Mouse (Mus musculus) brain, embryonic 14.5 days (tissue): ENCODE data around the gene Sun3. TPM values are rescaled to one million over a fixed set of nuclear protein-coding genes. Genes with fewer than 3 reads are reported as not detected.

Experiments used
- DNase-seq: peaks from one replicate; pipeline ENCODE4 v3.0.0-alpha.2; 2011; ENCODE audit warnings: low read depth
- CTCF ChIP-seq: fragments of 200-500 bp; IDR thresholded peaks from 2 replicates; pipeline ENCODE4 v1.5.1; 2012; ENCODE audit warnings: inconsistent platforms, mild to moderate bottlenecking, moderate library complexity, borderline replicate concordance; ENCODE audit not compliant: insufficient read depth, insufficient read length; ENCODE audit errors: extremely low read depth
- POLR2A ChIP-seq: fragments of 200-500 bp; IDR thresholded peaks from 2 replicates; pipeline ENCODE4 v1.6.1; 2012; ENCODE audit warnings: mild to moderate bottlenecking, inconsistent platforms, borderline replicate concordance; ENCODE audit not compliant: poor library complexity, insufficient read depth, insufficient read length, severe bottlenecking; ENCODE audit errors: extremely low read depth
- polyA plus RNA-seq: library from polyadenylated mRNA; depleted of rRNA; stranded (reverse); fragments of >200 nt; gene quantifications from 2 replicates; pipeline ENCODE4 v1.2.3, GENCODE M21; 2012; rRNA removed

Sun3 gene
- polyA plus RNA-seq, result 0.05 TPM in 1 of 2 replicates, not detected in the other

DNA sequence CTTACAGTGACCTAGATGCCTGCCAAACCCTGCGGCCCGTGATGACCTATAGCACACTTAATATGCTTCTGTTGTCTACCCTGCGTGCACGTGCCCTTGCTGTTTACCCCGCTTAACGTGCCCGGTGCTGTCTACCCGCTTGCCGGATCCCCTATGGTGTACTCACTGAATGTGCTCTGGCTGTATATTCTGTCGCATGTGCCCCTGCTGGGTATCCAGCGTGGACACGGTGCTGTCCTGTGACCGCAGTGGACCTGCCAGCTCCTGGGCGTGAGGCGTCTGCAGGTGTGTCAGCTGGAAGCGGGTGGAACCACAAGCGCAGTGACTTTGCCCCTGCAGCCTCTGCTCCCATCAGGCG lies at the start of gene Sun3:
TSS of gene Sun3 (minus strand) at position 289 of the 358 bp plus-strand sequence.
- DNase-seq, result no peak
- TF ChIP-seq CTCF, result no peak
- TF ChIP-seq POLR2A, result no peak

GRCm38 (mm10) chr11:9076444-9076843 lies 27.7 kb upstream of the Sun3 start:
- DNase-seq, result no peak
- TF ChIP-seq POLR2A (no peak), CTCF (no peak)

DNA sequence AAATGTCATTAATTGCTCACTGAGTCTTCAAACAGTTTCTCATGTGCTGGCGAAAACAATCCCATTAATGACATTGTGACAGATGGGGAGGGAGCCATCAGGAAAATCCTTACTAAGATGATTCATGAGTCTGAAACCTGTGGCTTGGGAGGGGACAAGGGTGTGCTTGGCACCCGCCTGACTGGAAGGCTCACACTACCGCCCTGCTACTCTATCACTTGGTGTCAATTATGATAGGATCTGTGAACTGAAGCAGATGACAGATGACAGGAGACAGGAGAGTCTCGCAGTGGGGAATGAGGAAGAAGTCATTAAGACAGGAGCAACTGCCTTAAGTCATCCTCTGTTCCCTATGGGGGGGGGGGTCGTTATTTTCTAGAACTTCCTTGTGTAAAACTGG lies 11.7 kb upstream of the Sun3 start:
- no peak for TF ChIP-seq POLR2A
- TF ChIP-seq CTCF, result no peak
- peak; percentile 22 for DNase-seq

GRCm38 (mm10) chr11:9060029-9060428 lies 11.2 kb upstream of the Sun3 start:
- DNase-seq, result no peak

GRCm38 (mm10) chr11:9057711-9058110 lies 8.9 kb upstream of the Sun3 start:
- TF ChIP-seq CTCF (no peak), POLR2A (no peak)
- no peak for DNase-seq

More at GRCm38 (mm10) chr11:9060029-9060428, 11.2 kb upstream of the Sun3 start:
- TF ChIP-seq POLR2A (no peak), CTCF (no peak)

DNA sequence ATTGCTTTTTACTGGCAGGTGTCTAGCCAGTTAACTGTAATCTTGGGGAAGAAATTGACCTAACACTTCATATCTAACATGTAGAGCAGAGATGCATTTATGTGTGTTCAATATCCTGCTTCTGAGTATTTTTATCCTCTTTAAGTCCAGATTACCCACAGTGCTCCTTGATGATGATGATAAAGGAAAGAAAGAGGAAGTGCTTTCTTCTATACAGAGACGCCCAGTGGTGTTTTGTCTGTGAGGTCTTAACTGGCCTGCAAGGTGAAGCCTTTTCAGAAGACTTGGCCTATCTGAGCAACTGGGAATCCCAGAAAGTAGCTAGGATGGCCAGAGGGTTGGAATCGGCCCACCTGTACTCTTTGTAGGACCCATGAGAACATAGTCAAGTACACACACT lies 8.1 kb upstream of the Sun3 start:
- DNase-seq, result no peak
- no peak for TF ChIP-seq POLR2A
- no peak for TF ChIP-seq CTCF

- no peak for DNase-seq
- TF ChIP-seq CTCF (no peak), POLR2A (no peak)
Measured at GRCm38 (mm10) chr11:9051895-9052294, 3.1 kb upstream of the Sun3 start.

GRCm38 (mm10) chr11:9050241-9050640 lies 1.4 kb upstream of the Sun3 start:
- DNase-seq, result no peak
- TF ChIP-seq POLR2A, result no peak

DNA sequence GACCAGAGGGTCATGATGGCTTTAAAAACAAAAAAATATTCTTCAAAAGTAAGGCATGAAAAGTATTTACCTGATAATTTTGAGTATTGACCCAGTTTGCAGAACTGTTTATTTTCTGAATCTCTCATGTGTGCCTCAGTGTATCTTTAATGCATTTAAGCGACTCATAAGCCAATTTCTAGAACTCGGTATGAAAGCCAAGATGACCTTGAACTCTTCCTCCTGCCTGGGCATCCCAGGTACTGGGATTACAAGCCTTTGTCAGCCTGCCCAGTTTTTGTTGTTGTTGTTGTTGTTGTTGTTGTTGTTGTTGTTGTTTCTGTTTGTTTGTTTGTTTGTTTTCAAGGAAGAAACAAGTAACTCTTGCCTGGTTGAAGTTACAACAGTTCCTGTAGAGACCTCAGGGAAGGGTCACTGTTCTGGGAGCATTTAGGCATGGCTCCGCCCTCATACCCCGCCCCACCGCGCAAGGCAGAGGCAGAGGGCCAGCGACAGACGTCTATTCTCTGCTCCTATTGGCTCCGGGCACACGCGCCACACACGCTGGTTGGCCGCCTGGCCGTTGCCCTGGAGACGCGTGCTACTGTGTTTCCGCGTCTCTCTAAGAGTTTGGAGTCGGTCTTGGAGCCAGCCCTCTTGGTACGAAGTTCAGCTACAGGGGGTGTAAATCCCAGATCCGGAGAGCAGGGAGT lies 634 bp downstream of the Sun3 start, which contains the start of gene Gm11992:
TSS of gene Gm11992 (plus strand) at position 584 of the 692 bp plus-strand sequence.
- peak; percentile 95 for DNase-seq
- no peak for TF ChIP-seq POLR2A
- TF ChIP-seq CTCF, result no peak

DNA sequence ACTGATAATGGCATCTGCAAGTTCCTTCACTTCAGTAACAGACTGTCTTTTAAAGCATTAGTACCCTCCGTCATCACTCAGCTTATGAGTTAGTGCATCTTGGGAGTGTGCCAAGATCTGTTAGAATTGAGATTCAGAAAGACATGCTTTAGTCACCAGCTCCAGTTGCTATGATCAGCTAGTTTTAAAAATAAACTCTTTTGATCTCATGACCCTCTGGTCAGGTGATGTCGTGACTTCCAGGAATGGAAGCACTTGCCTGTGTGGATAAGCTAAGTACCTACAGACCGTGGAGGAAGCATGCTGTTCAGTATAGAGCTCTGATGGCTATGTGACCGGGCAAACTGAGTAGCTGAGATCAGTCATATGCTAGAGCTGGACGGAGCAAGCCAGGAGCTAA lies 1.7 kb downstream of the Sun3 start:
- no peak for TF ChIP-seq POLR2A
- no peak for TF ChIP-seq CTCF
- peak; percentile 11 for DNase-seq

DNA sequence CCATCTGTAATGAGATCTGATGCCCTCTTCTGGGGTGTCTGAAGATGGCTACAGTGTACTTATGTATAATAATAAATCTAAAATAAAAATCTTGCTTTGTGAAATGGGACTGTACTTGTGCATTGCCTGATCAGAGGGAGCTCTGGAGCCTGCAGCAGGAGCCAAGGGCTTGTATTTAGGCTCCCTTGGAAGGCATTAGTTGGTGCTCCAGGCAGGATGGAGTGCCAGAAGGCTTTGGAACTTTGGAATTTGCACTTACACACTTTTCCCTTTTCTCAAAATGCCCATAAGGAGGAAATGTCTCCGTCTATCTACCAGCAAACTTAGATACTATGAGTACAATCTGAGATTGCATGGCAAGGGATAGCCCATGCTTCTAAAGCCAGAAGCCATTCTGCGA lies 2.2 kb downstream of the Sun3 start:
- DNase-seq, result no peak
- TF ChIP-seq CTCF (no peak), POLR2A (no peak)

DNA sequence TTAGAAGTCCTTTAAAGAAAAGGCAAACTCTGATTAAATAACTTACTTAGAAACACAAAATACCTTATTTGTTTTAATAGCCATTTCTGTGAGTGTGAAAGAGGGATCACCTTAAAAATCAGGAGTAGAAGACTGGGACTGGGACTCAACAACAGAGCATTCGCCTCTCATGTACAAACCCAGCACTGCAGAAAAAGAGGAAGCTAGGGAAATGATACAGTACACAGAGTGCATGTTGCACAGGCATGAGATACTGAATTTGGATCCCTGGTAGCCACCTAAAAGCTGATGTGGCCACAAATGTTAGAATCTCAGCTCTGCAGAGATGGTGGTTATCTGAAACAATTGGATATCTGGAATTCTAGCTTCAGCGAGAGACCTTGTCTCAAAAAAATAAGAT lies 17.3 kb downstream of the Sun3 start:
- TF ChIP-seq CTCF, result no peak
- no peak for TF ChIP-seq POLR2A

GRCm38 (mm10) chr11:9025211-9025610 lies 23.6 kb downstream of the Sun3 start:
- DNase-seq, result no peak
- TF ChIP-seq CTCF, result no peak
- TF ChIP-seq POLR2A, result no peak

More for the DNA sequence above, 17.3 kb downstream of the Sun3 start:
- DNase-seq, result no peak

DNA sequence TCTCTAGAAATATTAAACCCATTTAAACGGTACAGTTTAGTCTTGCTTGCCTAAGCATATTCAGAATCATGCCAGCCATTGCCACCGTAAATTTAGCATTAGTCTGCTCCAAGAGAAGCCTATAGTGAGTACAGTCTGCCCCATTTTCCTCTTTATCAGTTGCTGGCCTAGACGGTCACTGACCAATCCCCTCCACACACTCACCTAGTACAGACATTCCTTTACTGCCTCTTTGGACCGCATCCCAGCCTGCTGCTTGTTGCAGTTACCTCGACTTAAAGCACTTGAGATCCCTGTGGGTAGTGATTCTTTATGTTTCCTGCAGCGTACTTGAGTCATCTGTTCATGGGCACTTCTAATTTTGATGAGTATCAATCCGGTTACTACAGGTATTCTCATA lies 24.0 kb downstream of the Sun3 start:
- TF ChIP-seq CTCF (no peak), POLR2A (no peak)
- DNase-seq, result no peak
